Mouse (Mus musculus) hindlimb bud, embryonic 11.5 days (tissue): ENCODE measurements at regions not wholly inside any gene's neighbourhood (a gene's known extent, or its start where the extent isn't known, plus 50 kb on each side); places are given as distances from the start of the nearest gene placed in this dataset.

Experiments used
- DNase-seq: peaks from one replicate; pipeline ENCODE4 v3.0.0-alpha.2; 2012; ENCODE audit warnings: low read depth, low spot score; ENCODE audit errors: extremely low spot score

- DNase-seq, result no peak
These were observed 91.2 kb downstream of the Srek1 start for GRCm38 (mm10) chr13:103683169-103683568.

DNA sequence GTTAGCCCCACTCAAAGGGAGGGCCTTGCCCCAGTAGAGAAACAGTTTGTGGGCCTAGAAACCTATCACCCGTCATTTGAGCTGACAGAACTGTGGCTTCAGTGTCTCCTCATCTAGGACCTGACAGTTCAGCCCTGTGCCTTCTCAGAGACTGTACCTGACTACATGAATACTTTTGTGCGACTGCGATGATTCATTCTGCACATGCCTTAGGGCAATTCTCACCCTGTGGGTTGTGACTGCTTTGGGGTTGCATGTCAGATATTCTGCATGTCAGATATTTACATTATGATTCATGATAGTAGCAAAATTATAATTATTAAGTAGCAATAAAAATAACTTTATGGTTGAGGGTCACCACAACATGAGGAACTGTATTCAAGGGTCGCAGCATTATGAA, 93.7 kb downstream of the Srek1 start:
- DNase-seq, result no peak

DNA sequence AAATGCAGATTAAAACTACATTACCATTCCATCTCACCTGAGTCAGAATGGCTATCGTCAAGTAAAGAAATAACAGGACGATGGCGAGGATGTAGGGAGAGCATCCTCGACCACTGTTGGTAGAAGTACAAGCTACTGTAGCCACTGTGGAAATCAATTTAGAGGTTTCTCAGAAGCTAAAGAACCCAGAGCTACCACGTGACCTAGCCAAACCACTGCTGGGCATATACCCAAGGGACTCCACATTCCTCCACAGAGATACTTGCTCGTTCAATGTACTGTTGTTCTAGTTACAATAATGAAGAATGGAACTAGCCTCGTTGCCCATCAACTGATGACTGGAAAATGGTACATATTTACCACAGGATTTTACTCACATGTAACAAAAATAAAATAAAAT, 94.4 kb downstream of the Srek1 start:
- DNase-seq, result no peak

DNA sequence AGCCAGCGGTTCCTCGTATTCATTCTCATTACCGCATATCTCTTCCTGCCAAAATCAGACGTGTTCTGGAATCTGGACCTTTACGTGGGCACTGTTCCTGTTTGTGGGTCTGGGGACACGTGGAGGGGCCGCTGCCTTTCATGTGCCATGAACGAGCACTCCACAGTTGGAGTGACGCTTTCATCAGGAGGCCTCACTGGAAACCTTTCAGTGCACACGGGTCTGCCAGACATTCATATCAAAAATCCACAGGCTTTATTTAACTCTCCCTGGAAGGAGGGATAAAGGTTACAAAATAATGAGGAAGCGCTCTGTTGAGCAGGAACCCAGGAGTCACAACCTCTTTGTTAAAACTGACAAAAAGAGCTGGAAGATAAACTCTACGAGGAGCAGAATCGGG, 97.6 kb downstream of the Srek1 start:
- DNase-seq, result no peak

GRCm38 (mm10) chr13:103676221-103676620, 98.2 kb downstream of the Srek1 start:
- DNase-seq, result no peak

- DNase-seq, result no peak
These were observed 103.8 kb downstream of the Srek1 start for GRCm38 (mm10) chr13:103670611-103671010.

- DNase-seq, result no peak
These were observed 104.6 kb downstream of the Srek1 start for GRCm38 (mm10) chr13:103669856-103670255.

DNA sequence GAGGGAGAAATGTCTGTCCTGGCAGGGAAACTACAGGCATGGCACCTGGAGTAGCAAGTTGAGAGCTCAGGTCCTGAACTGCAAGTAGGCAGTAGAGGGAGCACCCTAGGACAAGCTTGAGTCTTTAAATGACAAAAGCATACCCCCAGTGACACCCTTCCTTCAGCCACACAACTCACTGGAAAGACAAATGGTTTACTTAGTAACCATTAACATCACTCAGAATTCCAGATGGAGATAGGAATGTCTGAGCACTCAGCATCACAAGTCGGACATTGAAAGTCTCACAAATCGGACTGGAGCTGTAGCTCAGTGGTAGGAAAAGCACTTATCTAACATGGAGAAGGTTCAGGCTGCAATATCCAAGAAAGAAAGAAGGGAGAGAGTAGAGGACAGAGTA, 106.7 kb downstream of the Srek1 start:
- no peak for DNase-seq

- DNase-seq, result no peak
These were observed 114.0 kb downstream of the Srek1 start for GRCm38 (mm10) chr13:103660248-103660996.

GRCm38 (mm10) chr13:103655966-103656365, 118.4 kb downstream of the Srek1 start:
- no peak for DNase-seq

- DNase-seq, result no peak
These were observed 121.2 kb downstream of the Srek1 start for GRCm38 (mm10) chr13:103653216-103653615.

DNA sequence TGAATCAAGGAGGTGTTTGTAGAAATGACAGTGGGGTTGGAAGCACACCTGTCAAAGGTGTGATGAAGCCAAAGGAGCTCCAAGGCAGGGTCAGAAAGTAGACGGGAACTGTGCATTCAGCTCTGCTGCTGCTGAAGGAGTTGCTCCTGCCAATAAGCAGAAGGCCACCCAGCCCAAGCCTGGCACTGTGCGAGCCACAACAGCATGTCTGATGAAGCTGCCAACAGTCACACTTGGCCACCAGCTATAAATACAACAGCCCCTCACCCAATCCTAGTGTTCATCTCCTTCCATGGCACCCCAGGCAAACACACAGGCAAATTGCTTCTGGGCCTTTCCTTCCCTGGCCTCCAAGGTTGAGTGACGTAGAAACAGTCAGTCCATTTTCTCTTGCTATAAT, 125.0 kb downstream of the Srek1 start:
- DNase-seq, result no peak

DNA sequence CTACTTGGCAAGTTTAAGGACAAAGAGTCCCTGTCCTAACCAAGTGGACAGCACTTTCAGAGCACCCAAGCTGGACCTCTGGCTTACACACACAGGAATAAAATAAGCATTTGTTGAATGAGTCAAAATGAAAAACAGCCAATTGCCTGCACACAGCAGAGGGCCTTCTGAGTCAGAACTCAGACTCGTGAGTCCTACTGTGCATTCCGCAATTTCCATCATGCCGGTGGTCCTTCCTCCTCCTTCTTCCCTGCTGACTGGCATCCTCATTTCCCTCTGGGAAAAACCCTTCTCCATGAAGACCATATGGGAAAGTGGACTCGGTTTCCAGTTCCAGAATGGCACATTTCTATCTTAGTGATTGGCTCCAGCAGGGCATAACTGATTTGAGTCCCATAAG, 126.4 kb downstream of the Srek1 start:
- DNase-seq, result no peak

- no peak for DNase-seq
These were observed 128.4 kb downstream of the Srek1 start for GRCm38 (mm10) chr13:103646035-103646434.

GRCm38 (mm10) chr13:103643993-103644722, 130.2 kb downstream of the Srek1 start:
- peak; percentile 35 for DNase-seq

DNA sequence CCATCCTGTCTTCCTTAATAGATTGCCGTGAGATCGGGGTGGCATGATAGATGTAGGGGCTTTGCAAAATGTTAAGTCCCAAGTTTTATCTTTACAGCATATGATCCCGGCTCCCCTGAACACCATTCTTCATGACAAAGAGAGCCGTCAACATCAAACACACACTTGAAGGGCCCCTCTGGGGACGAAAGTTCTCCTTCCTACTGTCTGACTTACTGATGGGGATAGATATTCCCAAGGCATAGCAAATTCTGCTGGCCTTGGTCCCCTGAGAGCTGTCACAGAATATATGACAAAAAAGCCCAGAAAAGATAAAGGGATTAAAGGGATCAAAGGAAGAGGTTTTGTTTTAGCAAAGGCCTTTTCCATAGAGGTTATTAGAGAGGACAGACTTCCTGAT, 130.9 kb downstream of the Srek1 start:
- no peak for DNase-seq

DNA sequence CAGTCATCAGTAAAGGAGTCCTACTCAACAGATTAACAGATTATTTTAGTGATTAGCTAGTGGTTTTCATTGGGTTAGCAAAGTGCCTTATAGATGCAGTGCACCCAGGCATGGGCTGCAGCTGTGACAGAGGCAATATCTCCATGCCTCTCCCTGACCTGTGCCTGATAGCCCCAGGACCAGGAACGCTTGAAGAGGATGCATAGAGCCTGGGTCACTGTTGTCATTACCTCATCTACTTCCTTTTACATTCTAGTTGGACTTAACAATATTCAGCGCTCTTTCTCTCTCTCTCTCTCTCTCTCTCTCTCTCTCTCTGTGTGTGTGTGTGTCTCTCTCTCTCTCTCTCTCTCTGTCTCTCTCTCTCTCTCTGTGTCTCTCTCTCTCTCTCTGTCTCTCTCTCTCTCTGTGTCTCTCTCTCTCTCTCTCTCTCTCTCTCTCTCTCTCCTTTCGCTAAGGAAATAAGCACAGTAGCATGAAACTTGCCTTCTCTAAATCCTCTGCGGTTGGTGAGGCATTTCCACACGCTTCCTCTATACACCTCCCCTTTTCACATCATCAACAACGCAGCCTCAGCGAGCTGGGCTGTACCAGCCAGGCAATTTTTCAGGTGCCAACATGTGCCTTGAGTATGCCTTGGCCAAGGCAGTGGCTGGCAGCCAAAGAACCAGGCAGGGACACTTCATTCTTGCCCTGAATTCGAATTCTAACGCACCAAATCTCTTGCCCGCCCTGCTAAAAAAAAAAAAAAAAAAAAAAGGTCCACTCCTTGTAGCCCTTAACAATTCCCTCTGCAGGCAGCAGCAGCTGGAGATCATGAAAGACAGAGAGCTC, 131.6 kb downstream of the Srek1 start:
- no peak for DNase-seq

DNA sequence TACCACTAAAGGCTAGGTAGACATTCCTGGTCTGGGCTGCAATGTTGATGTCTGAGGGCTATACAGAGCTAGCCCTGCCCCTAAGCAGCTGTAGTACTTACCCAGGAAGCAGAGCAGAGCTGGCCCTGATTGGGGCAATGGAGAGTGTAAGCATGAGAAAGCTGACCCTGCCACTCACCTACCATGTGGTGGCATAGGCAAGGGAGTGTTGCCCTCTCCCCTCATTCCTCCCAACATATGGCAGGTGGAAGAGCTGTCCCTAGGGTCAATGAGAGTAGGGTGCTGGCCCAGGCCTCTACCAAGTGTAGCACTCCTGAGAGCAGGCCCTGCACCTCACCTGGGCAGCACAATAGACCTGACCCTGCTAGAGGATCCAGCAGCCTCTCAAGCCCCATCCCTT, 136.4 kb downstream of the Srek1 start:
- DNase-seq, result no peak

DNA sequence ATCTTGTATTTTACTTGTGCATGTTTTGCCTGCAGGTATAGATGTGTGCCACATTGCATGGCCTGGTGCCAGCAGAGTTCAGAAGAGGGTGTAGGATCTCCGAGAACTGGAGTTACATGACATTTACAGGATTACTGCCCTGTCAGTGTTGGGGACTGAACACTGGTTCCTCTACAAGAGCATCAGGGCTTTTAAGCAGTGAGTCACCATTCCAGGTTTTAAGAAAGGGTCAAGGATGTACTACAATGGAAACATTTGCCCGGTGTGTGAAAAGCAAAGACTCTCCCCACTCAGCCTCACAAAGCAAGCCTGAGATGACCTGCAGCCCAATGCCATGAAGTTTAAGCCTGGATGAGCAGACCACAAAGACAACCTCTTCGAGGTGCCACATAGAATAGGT, 137.0 kb downstream of the Srek1 start:
- DNase-seq, result no peak

- DNase-seq, result no peak
These were observed 137.8 kb downstream of the Srek1 start for GRCm38 (mm10) chr13:103636595-103636994.

- no peak for DNase-seq
These were observed 150.6 kb downstream of the Srek1 start for GRCm38 (mm10) chr13:103623810-103624209.

- DNase-seq, result no peak
These were observed 151.1 kb downstream of the Srek1 start for GRCm38 (mm10) chr13:103623319-103623718.
